Mouse (Mus musculus) limb, embryonic 10.5 days (tissue): Measurements from ENCODE around the gene Prdx2. TPM values are rescaled to one million over a fixed set of nuclear protein-coding genes. Genes with fewer than 3 reads are reported as not detected.

Experiments
- DNase-seq: peaks from one replicate; pipeline ENCODE4 v3.0.0-alpha.2; 2017; ENCODE audit warnings: low spot score
- H3K27ac ChIP-seq: fragments of 300-500 bp; sonication (generic); 2 replicates; pipeline ENCODE4 v1.5.1; 2016; ENCODE audit warnings: mild to moderate bottlenecking
- H3K27me3 ChIP-seq: fragments of 300-500 bp; sonication (generic); 2 replicates; pipeline ENCODE4 v1.6.1; 2016; ENCODE audit warnings: low read depth, mild to moderate bottlenecking; ENCODE audit not compliant: poor library complexity, severe bottlenecking
- H3K36me3 ChIP-seq: fragments of 300-500 bp; sonication (generic); 2 replicates; pipeline ENCODE4 v1.6.1; 2016; ENCODE audit warnings: mild to moderate bottlenecking, moderate library complexity
- H3K4me1 ChIP-seq: fragments of 300-500 bp; sonication (generic); 2 replicates; pipeline ENCODE4 v1.6.1; 2016
- H3K4me3 ChIP-seq: fragments of 300-500 bp; sonication (generic); 2 replicates; pipeline ENCODE4 v1.5.1; 2016; ENCODE audit warnings: mild to moderate bottlenecking, moderate library complexity
- H3K9me3 ChIP-seq: fragments of 300-500 bp; sonication (generic); replicated peaks from 2 replicates; pipeline ENCODE4 v1.6.1; 2016; ENCODE audit warnings: mild to moderate bottlenecking
- WGBS: fragments of 180-500 bp; shearing (Covaris S2); methylation state at CpG from one replicate; pipeline ENCODE4 v1.1.7; 2016; 5-methylcytosine and 5-hydroxymethylcytosine counted together
- microRNA-seq: library from miRNA; unstranded; fragments of <30 nt; microRNA quantifications from one replicate; pipeline ENCODE4, GENCODE M21; 2017
- polyA plus RNA-seq: library from polyadenylated mRNA; unstranded; fragments of >200 nt; fragmentation: Nextera tagmentation; extraction: Ambion mirVana; gene quantifications from 2 replicates; pipeline ENCODE4 v1.2.1, GENCODE M21; 2016

Gene Prdx2
- polyA plus RNA-seq, 1 experiment from 2014 or later: 1,260 TPM

- H3K4me3 ChIP-seq: no peak overlapping the region
- no peak overlapping the region for H3K27ac ChIP-seq
- H3K9me3 ChIP-seq: no peaks in the 10 kb centered on the region
- WGBS: 18% methylated on average over 28 of the region's 28 CpGs
- H3K27me3 ChIP-seq: peaks cover 89% of the 10 kb centered on the region
- H3K36me3 ChIP-seq: no peaks in the 10 kb centered on the region
- DNase-seq: no peak
- H3K4me1 ChIP-seq: peaks cover 19% of the 10 kb centered on the region
These were observed 41.9 kb downstream of the Prdx2 start for GRCm38 (mm10) chr8:85011242-85011641.

GRCm38 (mm10) chr8:85013230-85013840 is 43.9 kb downstream of the Prdx2 start:
- DNase-seq: peak; percentile 77
- WGBS: 7% methylated on average over 25 of the region's 26 CpGs
- H3K4me1 ChIP-seq: peaks cover 15% of the 10 kb centered on the region
- no peaks in the 10 kb centered on the region for H3K9me3 ChIP-seq
- peaks cover 14% of the 10 kb centered on the region for H3K36me3 ChIP-seq
- H3K4me3 ChIP-seq: peak overlapping the region; percentile 41
- H3K27me3 ChIP-seq: peaks cover 71% of the 10 kb centered on the region
- 0 out of 2 replicates have a peak overlapping the region, but pooled peaks have one; percentile 12 for H3K27ac ChIP-seq

DNA sequence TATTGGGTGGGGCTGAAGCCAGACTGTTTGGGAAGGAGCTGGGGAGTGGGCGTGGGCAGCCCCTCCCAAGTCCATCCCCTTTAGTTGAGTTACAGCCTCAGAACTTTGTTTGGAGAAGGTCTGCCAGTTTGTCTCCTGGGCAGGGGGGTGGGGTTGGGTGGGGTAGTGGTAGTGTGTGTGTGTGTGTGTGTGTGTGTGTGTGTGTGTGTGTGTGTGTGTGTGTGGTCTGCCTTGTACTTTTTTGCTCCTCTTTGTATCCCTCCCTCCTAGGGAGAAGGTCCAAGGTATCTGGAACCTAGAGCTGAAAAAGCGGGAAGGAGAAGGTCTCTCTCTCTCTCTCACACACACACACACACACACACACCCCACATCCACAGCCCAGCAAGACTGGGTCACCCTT is 45.0 kb downstream of the Prdx2 start, which contains the start of gene Best2:
Gene Best2, minus strand, starts transcription at position 101 of the 400 bp plus-strand sequence.
- Histone ChIP-seq H3K9me3 (no peaks in the 10 kb centered on the region), H3K36me3 (peaks cover 25% of the 10 kb centered on the region), H3K27ac (0 out of 2 replicates have a peak within 1 kb of the TSS, but pooled peaks have one; percentile 12), H3K4me1 (peaks cover 15% of the 10 kb centered on the region), H3K4me3 (peak within 1 kb of the TSS; percentile 41), H3K27me3 (peaks cover 60% of the 10 kb centered on the region)
- no peak for DNase-seq
- 38% methylated on average over 2 of the region's 2 CpGs for WGBS

GRCm38 (mm10) chr8:85016724-85017123 is 47.3 kb downstream of the Prdx2 start:
- Histone ChIP-seq H3K4me3 (no peak overlapping the region), H3K27me3 (peaks cover 43% of the 10 kb centered on the region), H3K4me1 (peaks cover 9% of the 10 kb centered on the region), H3K36me3 (peaks cover 48% of the 10 kb centered on the region), H3K9me3 (no peaks in the 10 kb centered on the region), H3K27ac (no peak overlapping the region)
- DNase-seq: no peak
- 74% methylated on average over 10 of the region's 10 CpGs for WGBS

GRCm38 (mm10) chr8:85017209-85017608 is 47.8 kb downstream of the Prdx2 start:
- Histone ChIP-seq H3K27ac (no peak overlapping the region), H3K4me3 (no peak overlapping the region), H3K27me3 (peaks cover 38% of the 10 kb centered on the region), H3K4me1 (peaks cover 9% of the 10 kb centered on the region), H3K36me3 (peaks cover 53% of the 10 kb centered on the region), H3K9me3 (no peaks in the 10 kb centered on the region)
- DNase-seq: no peak
- WGBS: 51% methylated on average over 5 of the region's 5 CpGs

DNA sequence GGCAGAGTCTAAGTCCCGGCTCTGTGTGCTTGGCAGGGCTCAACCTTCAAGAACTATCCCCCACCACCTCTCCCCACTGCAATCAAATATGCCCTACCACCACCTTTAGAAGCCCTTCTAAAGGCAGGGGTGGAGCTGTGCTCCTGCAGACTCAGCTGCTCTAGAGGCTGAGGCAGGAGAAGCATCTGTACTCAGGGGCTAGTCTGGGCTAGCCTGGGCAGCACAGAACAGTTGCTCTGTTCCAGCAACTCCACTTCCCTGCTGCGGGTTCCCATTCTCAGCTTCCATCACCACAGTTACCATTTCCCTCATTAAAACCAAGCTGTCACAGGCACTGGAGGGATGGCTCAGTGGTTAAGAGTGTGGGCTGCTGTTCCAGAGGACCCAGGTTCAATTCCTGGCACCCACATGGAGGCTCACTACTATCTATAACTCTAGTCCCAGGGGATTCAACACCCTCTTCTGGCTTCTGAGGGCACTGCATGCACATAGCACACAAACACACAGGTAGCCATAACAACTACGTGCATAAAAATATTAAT is 52.2 kb downstream of the Prdx2 start:
- Histone ChIP-seq H3K27me3 (no peaks in the 10 kb centered on the region), H3K27ac (no peak overlapping the region), H3K36me3 (peaks cover 73% of the 10 kb centered on the region), H3K9me3 (no peaks in the 10 kb centered on the region), H3K4me1 (peaks cover 21% of the 10 kb centered on the region), H3K4me3 (no peak overlapping the region)
- WGBS: 93% methylated on average over 3 of the region's 3 CpGs
- DNase-seq: no peak

DNA sequence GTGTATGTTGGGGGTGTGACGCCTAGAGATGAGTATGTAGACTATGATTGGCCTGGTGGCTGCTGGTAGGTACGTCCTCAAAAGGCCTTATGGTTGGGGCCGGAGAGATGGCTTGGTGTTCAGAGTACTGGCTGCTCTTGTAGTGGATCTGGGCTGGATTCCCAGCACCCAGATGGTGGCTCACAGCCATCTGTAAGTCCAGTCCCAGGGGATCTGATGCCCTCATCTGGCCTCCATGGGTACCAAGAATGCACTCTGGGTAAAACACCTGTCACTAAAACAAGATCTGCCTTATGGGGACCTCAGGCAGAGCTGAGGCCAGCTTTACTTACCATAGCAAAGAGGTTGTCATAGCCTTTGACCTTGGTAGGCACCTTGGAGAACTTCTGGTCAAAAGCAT is 54.5 kb downstream of the Prdx2 start:
- 94% methylated on average over 3 of the region's 3 CpGs for WGBS
- no peak for DNase-seq
- H3K36me3 ChIP-seq: peaks cover 57% of the 10 kb centered on the region
- H3K27me3 ChIP-seq: no peaks in the 10 kb centered on the region
- H3K9me3 ChIP-seq: no peaks in the 10 kb centered on the region
- H3K4me1 ChIP-seq: peaks cover 32% of the 10 kb centered on the region
- H3K4me3 ChIP-seq: peak overlapping the region; percentile 89
- no peak overlapping the region for H3K27ac ChIP-seq

Small RNAs within 50 kb of the gene (microRNA-seq; reads per million reads assigned to microRNA genes)
- gene Gm24197: not detected

Other genes starting within 250 kb of the Prdx2 start
- gene G430095P16Rik, start 246.6 kb upstream of the Prdx2 start, polyA plus RNA-seq: 3.7 and 8.1 TPM in 2 replicates
- 0.24 and 2.1 TPM in 2 replicates for gene Nfix, start 169.2 kb upstream of the Prdx2 start, polyA plus RNA-seq
- gene Dand5, start 146.8 kb upstream of the Prdx2 start, polyA plus RNA-seq: 1.9 and 2.7 TPM in 2 replicates
- 51.7 and 54.4 TPM in 2 replicates for gene Gadd45gip1, start 138.1 kb upstream of the Prdx2 start, polyA plus RNA-seq
- 119 and 122 TPM in 2 replicates for gene Rad23a, start 128.9 kb upstream of the Prdx2 start, polyA plus RNA-seq
- gene Calr, start 122.7 kb upstream of the Prdx2 start, polyA plus RNA-seq: 820 and 843 TPM in 2 replicates
- 149 and 156 TPM in 2 replicates for gene Farsa, start 112.6 kb upstream of the Prdx2 start, polyA plus RNA-seq
- 92.8 and 99.5 TPM in 2 replicates for gene Syce2, start 97.5 kb upstream of the Prdx2 start, polyA plus RNA-seq
- 44.5 and 54.2 TPM in 2 replicates for gene Gcdh, start 75.7 kb upstream of the Prdx2 start, polyA plus RNA-seq
- 14.0 and 18.7 TPM in 2 replicates for gene Klf1, start 67.7 kb upstream of the Prdx2 start, polyA plus RNA-seq
- 6.4 and 8.2 TPM in 2 replicates for gene Dnase2a, start 61.0 kb upstream of the Prdx2 start, polyA plus RNA-seq
- gene Mast1, start 32.2 kb upstream of the Prdx2 start, polyA plus RNA-seq: 0.09 and 0.16 TPM in 2 replicates
- 0.44 and 0.58 TPM in 2 replicates for gene Rtbdn, start 22.6 kb upstream of the Prdx2 start, polyA plus RNA-seq
- not detected in 2 replicates for gene Gm49661, start 154 bp upstream of the Prdx2 start, polyA plus RNA-seq
- gene Rnaseh2a, start 180 bp downstream of the Prdx2 start, polyA plus RNA-seq: 156 and 168 TPM in 2 replicates
- 9.9 and 14.4 TPM in 2 replicates for gene Junb, start 9.1 kb downstream of the Prdx2 start, polyA plus RNA-seq
- 16.0 and 19.1 TPM in 2 replicates for gene Hook2, start 21.0 kb downstream of the Prdx2 start, polyA plus RNA-seq
- gene Best2, start 44.9 kb downstream of the Prdx2 start, polyA plus RNA-seq: not detected in 2 replicates
- gene Asna1, start 55.7 kb downstream of the Prdx2 start, polyA plus RNA-seq: 161 and 163 TPM in 2 replicates
- 138 and 157 TPM in 2 replicates for gene Trir, start 57.2 kb downstream of the Prdx2 start, polyA plus RNA-seq
- gene Tnpo2, start 67.3 kb downstream of the Prdx2 start, polyA plus RNA-seq: 28.1 and 28.4 TPM in 2 replicates
- gene Fbxw9, start 90.5 kb downstream of the Prdx2 start, polyA plus RNA-seq: 19.9 and 23.1 TPM in 2 replicates
- 0.79 TPM in 1 of 2 replicates, not detected in the other for gene Gm5741, start 98.4 kb downstream of the Prdx2 start, polyA plus RNA-seq
- 70.2 and 79.0 TPM in 2 replicates for gene Dhps, start 102.2 kb downstream of the Prdx2 start, polyA plus RNA-seq
- 109 and 116 TPM in 2 replicates for gene Wdr83os, start 111.2 kb downstream of the Prdx2 start, polyA plus RNA-seq
- 62.5 and 66.4 TPM in 2 replicates for gene Wdr83, start 111.7 kb downstream of the Prdx2 start, polyA plus RNA-seq
- 22.4 and 25.2 TPM in 2 replicates for gene Man2b1, start 113.7 kb downstream of the Prdx2 start, polyA plus RNA-seq
- 1.1 and 1.9 TPM in 2 replicates for gene Zfp791, start 153.5 kb downstream of the Prdx2 start, polyA plus RNA-seq
- not detected in 2 replicates for gene Cks1brt, start 182.3 kb downstream of the Prdx2 start, polyA plus RNA-seq